Mouse (Mus musculus) limb, embryonic 10.5 days (tissue): Measurements from ENCODE around the gene Mrfap1. TPM values are rescaled to one million over a fixed set of nuclear protein-coding genes. Genes with fewer than 3 reads are reported as not detected.
A peak's percentile ranks its signal among the peaks of the same experiment; 100 is the strongest.

Source experiments
- DNase-seq: peaks from one replicate; pipeline ENCODE4 v3.0.0-alpha.2; 2017; ENCODE audit warnings: low spot score
- H3K27ac ChIP-seq: fragments of 300-500 bp; sonication (generic); 2 replicates; pipeline ENCODE4 v1.5.1; 2016; ENCODE audit warnings: mild to moderate bottlenecking
- H3K27me3 ChIP-seq: fragments of 300-500 bp; sonication (generic); 2 replicates; pipeline ENCODE4 v1.6.1; 2016; ENCODE audit warnings: low read depth, mild to moderate bottlenecking; ENCODE audit not compliant: poor library complexity, severe bottlenecking
- H3K36me3 ChIP-seq: fragments of 300-500 bp; sonication (generic); 2 replicates; pipeline ENCODE4 v1.6.1; 2016; ENCODE audit warnings: mild to moderate bottlenecking, moderate library complexity
- H3K4me1 ChIP-seq: fragments of 300-500 bp; sonication (generic); 2 replicates; pipeline ENCODE4 v1.6.1; 2016
- H3K4me3 ChIP-seq: fragments of 300-500 bp; sonication (generic); 2 replicates; pipeline ENCODE4 v1.5.1; 2016; ENCODE audit warnings: mild to moderate bottlenecking, moderate library complexity
- H3K9me3 ChIP-seq: fragments of 300-500 bp; sonication (generic); replicated peaks from 2 replicates; pipeline ENCODE4 v1.6.1; 2016; ENCODE audit warnings: mild to moderate bottlenecking
- WGBS: fragments of 180-500 bp; shearing (Covaris S2); methylation state at CpG from one replicate; pipeline ENCODE4 v1.1.7; 2016; 5-methylcytosine and 5-hydroxymethylcytosine counted together
- polyA plus RNA-seq: library from polyadenylated mRNA; unstranded; fragments of >200 nt; fragmentation: Nextera tagmentation; extraction: Ambion mirVana; gene quantifications from 2 replicates; pipeline ENCODE4 v1.2.1, GENCODE M21; 2016

Gene Mrfap1
- polyA plus RNA-seq, 1 experiment from 2014 or later: 533 TPM

DNA sequence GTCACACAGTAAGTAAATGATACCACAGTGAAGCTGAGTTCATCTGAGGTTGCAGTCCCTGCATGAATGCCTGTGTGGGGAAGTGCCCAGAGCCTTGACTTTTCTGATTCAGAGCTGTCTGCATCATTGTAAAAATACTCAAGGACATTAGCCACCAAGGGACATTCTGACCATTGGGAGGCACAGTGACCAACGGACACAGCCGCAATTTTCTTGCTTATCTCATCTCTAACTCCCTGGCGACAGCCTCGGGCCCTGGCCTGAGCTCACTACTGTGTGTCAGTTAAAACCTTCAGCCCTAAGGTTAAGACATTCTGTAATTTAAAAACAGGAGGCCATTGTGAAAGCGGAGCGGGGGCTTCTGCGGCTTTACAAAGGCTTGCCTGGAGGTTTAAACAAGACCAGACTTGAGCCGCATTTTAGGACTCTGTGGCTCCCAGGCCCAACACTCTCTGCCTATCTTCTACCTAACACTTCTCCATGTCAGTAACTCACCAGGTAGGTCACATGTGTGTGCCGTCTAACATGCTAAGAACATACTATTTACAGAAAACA is 20.5 kb downstream of the Mrfap1 start:
- WGBS: 30% methylated on average over 9 of the region's 9 CpGs
- H3K36me3 ChIP-seq: no peaks in the 10 kb centered on the region
- 0 out of 2 replicates have a peak overlapping the region, but pooled peaks have one; percentile 0 for H3K27ac ChIP-seq
- no peaks in the 10 kb centered on the region for H3K27me3 ChIP-seq
- H3K9me3 ChIP-seq: no peaks in the 10 kb centered on the region; the same call in 1 of the 2 replicates
- no peak for DNase-seq
- H3K4me1 ChIP-seq: peaks cover 6% of the 10 kb centered on the region; the same call in 1 of the 2 replicates
- no peak overlapping the region for H3K4me3 ChIP-seq

- Histone ChIP-seq H3K27ac (no peak overlapping the region), H3K4me3 (no peak overlapping the region), H3K9me3 (no peaks in the 10 kb centered on the region; the same call in 1 of the 2 replicates), H3K4me1 (peaks cover 6% of the 10 kb centered on the region; the same call in 1 of the 2 replicates), H3K27me3 (no peaks in the 10 kb centered on the region), H3K36me3 (no peaks in the 10 kb centered on the region)
- no peak for DNase-seq
- WGBS: 84% methylated on average over 2 of the region's 2 CpGs
Measured at GRCm38 (mm10) chr5:36775317-36775716, 21.3 kb downstream of the Mrfap1 start.

- no peak for DNase-seq
- peaks cover 6% of the 10 kb centered on the region; the same call in 1 of the 2 replicates for H3K4me1 ChIP-seq
- no peak overlapping the region for H3K4me3 ChIP-seq
- no peaks in the 10 kb centered on the region for H3K36me3 ChIP-seq
- H3K27ac ChIP-seq: no peak overlapping the region
- H3K27me3 ChIP-seq: no peaks in the 10 kb centered on the region
- WGBS: 87% methylated on average over 5 of the region's 5 CpGs
- H3K9me3 ChIP-seq: no peaks in the 10 kb centered on the region
Measured at GRCm38 (mm10) chr5:36772586-36772985, 24.0 kb downstream of the Mrfap1 start.

GRCm38 (mm10) chr5:36769603-36770002 is 27.0 kb downstream of the Mrfap1 start:
- no peaks in the 10 kb centered on the region for H3K27me3 ChIP-seq
- peaks cover 9% of the 10 kb centered on the region; the same call in 1 of the 2 replicates for H3K4me1 ChIP-seq
- H3K27ac ChIP-seq: no peak overlapping the region
- no peak overlapping the region for H3K4me3 ChIP-seq
- 70% methylated on average over 3 of the region's 3 CpGs for WGBS
- H3K9me3 ChIP-seq: no peaks in the 10 kb centered on the region
- H3K36me3 ChIP-seq: no peaks in the 10 kb centered on the region
- no peak for DNase-seq

DNA sequence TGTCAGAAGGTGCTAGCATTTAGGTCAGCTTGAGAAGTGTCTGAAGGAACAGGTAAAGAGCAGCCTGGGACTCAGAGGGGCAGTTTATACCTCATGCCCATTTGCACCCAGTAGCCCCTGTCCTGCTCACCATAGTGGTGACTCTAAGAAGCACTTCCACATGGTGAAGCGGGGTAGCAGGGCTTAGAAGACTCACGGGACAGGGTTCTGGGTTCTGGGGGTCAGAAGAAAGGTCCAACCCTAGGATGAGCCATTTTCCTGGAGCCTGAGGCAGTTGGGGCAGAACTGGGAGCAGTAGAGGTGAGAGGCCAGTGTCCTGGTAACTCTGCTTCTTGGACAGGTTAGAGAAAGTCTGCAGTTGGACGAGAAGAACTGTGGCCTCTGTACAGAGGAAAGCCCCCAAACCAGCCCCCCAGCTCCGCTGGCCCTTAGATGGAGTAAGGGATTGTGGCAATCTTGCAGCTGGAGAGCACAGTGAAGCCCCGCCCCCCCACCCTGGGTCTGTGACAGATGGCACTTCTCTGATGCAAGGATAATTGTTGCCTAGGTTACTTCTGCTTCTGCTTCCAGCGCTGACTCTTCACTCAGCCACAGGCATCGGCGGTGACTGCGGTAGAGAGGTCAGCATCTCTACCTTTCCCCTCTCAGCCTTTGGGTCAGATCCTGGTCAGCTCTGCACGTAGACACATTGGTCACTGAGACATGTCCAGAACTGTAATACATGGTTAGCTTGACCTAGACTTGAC is 29.4 kb downstream of the Mrfap1 start:
- peaks cover 28% of the 10 kb centered on the region for H3K4me1 ChIP-seq
- no peak overlapping the region for H3K4me3 ChIP-seq
- no peaks in the 10 kb centered on the region for H3K27me3 ChIP-seq
- no peaks in the 10 kb centered on the region for H3K9me3 ChIP-seq
- no peak overlapping the region for H3K27ac ChIP-seq
- DNase-seq: no peak
- no peaks in the 10 kb centered on the region for H3K36me3 ChIP-seq
- WGBS: 32% methylated on average over 10 of the region's 10 CpGs

- H3K4me1 ChIP-seq: peaks cover 19% of the 10 kb centered on the region
- no peak for DNase-seq
- H3K27ac ChIP-seq: no peak overlapping the region
- 79% methylated on average over 4 of the region's 4 CpGs for WGBS
- H3K27me3 ChIP-seq: no peaks in the 10 kb centered on the region
- H3K9me3 ChIP-seq: no peaks in the 10 kb centered on the region
- H3K36me3 ChIP-seq: no peaks in the 10 kb centered on the region
- H3K4me3 ChIP-seq: no peak overlapping the region
Measured at GRCm38 (mm10) chr5:36759848-36760247, 36.7 kb downstream of the Mrfap1 start.

DNA sequence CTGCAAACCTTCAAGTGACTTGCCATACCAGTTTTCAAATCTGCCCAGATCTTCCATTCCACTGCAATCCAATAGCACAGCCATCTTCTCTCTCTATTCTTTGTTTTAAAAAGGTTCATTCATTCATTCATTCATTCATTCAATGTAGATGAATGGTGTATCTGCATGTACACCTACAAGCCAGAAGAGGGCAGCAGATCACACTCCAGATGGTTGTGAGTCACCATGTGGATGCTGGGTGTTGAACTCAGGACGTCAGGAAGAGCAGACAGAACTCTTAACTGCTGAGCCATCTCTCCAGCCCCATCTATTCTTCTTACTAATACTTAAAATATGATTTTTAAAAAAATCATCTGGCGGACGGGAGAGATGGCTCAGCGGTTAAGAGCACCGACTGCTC is 39.5 kb downstream of the Mrfap1 start:
- Histone ChIP-seq H3K4me3 (no peak overlapping the region), H3K4me1 (no peaks in the 10 kb centered on the region), H3K27ac (no peak overlapping the region), H3K36me3 (no peaks in the 10 kb centered on the region), H3K9me3 (no peaks in the 10 kb centered on the region), H3K27me3 (no peaks in the 10 kb centered on the region)
- no peak for DNase-seq
- WGBS: 70% methylated on average over 5 of the region's 5 CpGs

- Histone ChIP-seq H3K27me3 (no peaks in the 10 kb centered on the region), H3K4me1 (peaks cover 18% of the 10 kb centered on the region), H3K9me3 (no peaks in the 10 kb centered on the region), H3K36me3 (no peaks in the 10 kb centered on the region), H3K27ac (no peak overlapping the region), H3K4me3 (no peak overlapping the region)
- WGBS: 74% methylated on average over 9 of the region's 9 CpGs
- DNase-seq: no peak
Measured at GRCm38 (mm10) chr5:36750119-36751078, 46.2 kb downstream of the Mrfap1 start.

- H3K27me3 ChIP-seq: no peaks in the 10 kb centered on the region
- WGBS: 6% methylated on average over 31 of the region's 31 CpGs
- H3K4me3 ChIP-seq: peak within 1 kb of the TSS; percentile 100
- peak within 1 kb of the TSS; percentile 87 for H3K27ac ChIP-seq
- peak; percentile 97 for DNase-seq
- peaks cover 18% of the 10 kb centered on the region for H3K4me1 ChIP-seq
- no peaks in the 10 kb centered on the region for H3K36me3 ChIP-seq
- H3K9me3 ChIP-seq: no peaks in the 10 kb centered on the region
Measured at GRCm38 (mm10) chr5:36748536-36749061, 48.0 kb downstream of the Mrfap1 start, which contains the start of gene Bloc1s4. Gene Bloc1s4, minus strand, starts transcription at chr5:36748650.

- DNase-seq: no peak
Measured at GRCm38 (mm10) chr5:36747794-36748535, 48.6 kb downstream of the Mrfap1 start.

GRCm38 (mm10) chr5:36747071-36747470 is 49.5 kb downstream of the Mrfap1 start:
- 88% methylated on average over 7 of the region's 7 CpGs for WGBS
- H3K9me3 ChIP-seq: no peaks in the 10 kb centered on the region
- H3K4me1 ChIP-seq: peaks cover 18% of the 10 kb centered on the region
- H3K27me3 ChIP-seq: no peaks in the 10 kb centered on the region
- no peak for DNase-seq
- H3K36me3 ChIP-seq: no peaks in the 10 kb centered on the region
- H3K4me3 ChIP-seq: peak overlapping the region; percentile 100
- H3K27ac ChIP-seq: no peak overlapping the region

More at GRCm38 (mm10) chr5:36747794-36748535, 48.6 kb downstream of the Mrfap1 start:
- H3K9me3 ChIP-seq: no peaks in the 10 kb centered on the region
- peaks cover 18% of the 10 kb centered on the region for H3K4me1 ChIP-seq
- peak overlapping the region; percentile 100 for H3K4me3 ChIP-seq
- no peaks in the 10 kb centered on the region for H3K27me3 ChIP-seq
- WGBS: 2% methylated on average over 76 of the region's 76 CpGs
- no peaks in the 10 kb centered on the region for H3K36me3 ChIP-seq
- H3K27ac ChIP-seq: peak overlapping the region; percentile 87
